Mouse (Mus musculus) ES-Bruce4 (cell line): ENCODE results near the gene Nrip2.

ENCODE experiments used
- CTCF ChIP-seq: IDR thresholded peaks from one replicate; pipeline ENCODE4 v1.8.1; 2011; ENCODE audit warnings: low read depth, low read length
- POLR2A ChIP-seq: IDR thresholded peaks from one replicate; pipeline ENCODE4 v1.8.1; 2011; ENCODE audit warnings: low read length; ENCODE audit not compliant: insufficient read depth

- TF ChIP-seq CTCF (no peak), POLR2A (no peak)
Measured at GRCm38 (mm10) chr6:128390683-128391082, 8.4 kb upstream of the Nrip2 start.
